Mouse (Mus musculus): Measurements from ENCODE around the gene Xylt2.
A peak's percentile ranks its signal among the peaks of the same experiment; 100 is the strongest.
"Not testable (repeated sequence)": the region's sequence is repeated elsewhere in the genome, so short reads cannot be mapped to it uniquely, and the experiment has no call there.

Xylt2 gene

GRCm38 (mm10) chr11:94676308-94676707 is 1.0 kb downstream of the Xylt2 start:
- no peak for DNase-seq (ENCODE audit: low spot score)

- no peak for DNase-seq (ENCODE audit: low spot score)
These were observed 1.9 kb downstream of the Xylt2 start for GRCm38 (mm10) chr11:94675446-94675845.

- DNase-seq (ENCODE audit: low spot score), result no peak
These were observed 2.3 kb downstream of the Xylt2 start for GRCm38 (mm10) chr11:94674984-94675383.

- no peak for DNase-seq (ENCODE audit: low spot score)
These were observed 12.0 kb downstream of the Xylt2 start for GRCm38 (mm10) chr11:94665281-94665680.

GRCm38 (mm10) chr11:94661344-94661743 is 16.0 kb downstream of the Xylt2 start:
- no peak for DNase-seq (ENCODE audit: low spot score)

- DNase-seq (ENCODE audit: low spot score), result peak; percentile 69
These were observed 23.5 kb downstream of the Xylt2 start, which contains the start of the genes Mrpl27 and Eme1 for GRCm38 (mm10) chr11:94653663-94654436. Gene Mrpl27 (plus strand): TSS chr11:94653767. Gene Eme1 (minus strand): TSS chr11:94653964.

GRCm38 (mm10) chr11:94652973-94653372 is 24.3 kb downstream of the Xylt2 start:
- DNase-seq (ENCODE audit: low spot score), result no peak

- DNase-seq (ENCODE audit: low spot score), result not testable (repeated sequence)
These were observed 26.1 kb downstream of the Xylt2 start for GRCm38 (mm10) chr11:94651241-94651640.

GRCm38 (mm10) chr11:94646457-94646856 is 30.9 kb downstream of the Xylt2 start:
- DNase-seq (ENCODE audit: low spot score), result no peak

- no peak for DNase-seq (ENCODE audit: low spot score)
These were observed 32.7 kb downstream of the Xylt2 start for GRCm38 (mm10) chr11:94644461-94645219.

GRCm38 (mm10) chr11:94634431-94634830 is 42.9 kb downstream of the Xylt2 start:
- DNase-seq (ENCODE audit: low spot score), result no peak

- DNase-seq (ENCODE audit: low spot score), result no peak
These were observed 44.3 kb downstream of the Xylt2 start for GRCm38 (mm10) chr11:94632988-94633387.

- no peak for DNase-seq (ENCODE audit: low spot score)
These were observed 45.3 kb downstream of the Xylt2 start for GRCm38 (mm10) chr11:94631969-94632368.

- DNase-seq (ENCODE audit: low spot score), result peak; percentile 38
These were observed 46.9 kb downstream of the Xylt2 start for GRCm38 (mm10) chr11:94630199-94631011.

- DNase-seq (ENCODE audit: low spot score), result no peak
These were observed 47.5 kb downstream of the Xylt2 start for GRCm38 (mm10) chr11:94629884-94630198.

GRCm38 (mm10) chr11:94629199-94629883 is 48.0 kb downstream of the Xylt2 start, which contains the start of gene Lrrc59:
Gene Lrrc59 (plus strand): TSS chr11:94629767.
- DNase-seq (ENCODE audit: low spot score), result peak; percentile 96

- DNase-seq (ENCODE audit: low spot score), result no peak
These were observed 55.2 kb downstream of the Xylt2 start for GRCm38 (mm10) chr11:94622162-94622561.

GRCm38 (mm10) chr11:94621458-94621852 is 55.9 kb downstream of the Xylt2 start:
- DNase-seq (ENCODE audit: low spot score), result no peak

GRCm38 (mm10) chr11:94620766-94621457 is 56.4 kb downstream of the Xylt2 start:
- no peak for DNase-seq (ENCODE audit: low spot score)

- no peak for DNase-seq (ENCODE audit: low spot score)
These were observed 59.7 kb downstream of the Xylt2 start for GRCm38 (mm10) chr11:94617646-94618045.

- DNase-seq (ENCODE audit: low spot score), result no peak
These were observed 61.8 kb downstream of the Xylt2 start for GRCm38 (mm10) chr11:94615494-94615893.
